Mouse (Mus musculus): ENCODE results near the gene Adamtsl1. TPM values are rescaled to one million over a fixed set of nuclear protein-coding genes. Genes with fewer than 3 reads are reported as not detected.
A peak's percentile ranks its signal among the peaks of the same experiment; 100 is the strongest.

Adamtsl1 gene
- total and polyA plus RNA-seq, 2 experiments from 2014 or later, result 4.2 to 12.6 TPM

- WGBS, result 54% methylated on average over 12 of the region's 12 CpGs
- no peak overlapping the region for H3K27ac ChIP-seq (ENCODE audit: low read depth, low read length)
These were observed 775.7 kb downstream of the Adamtsl1 start for GRCm38 (mm10) chr4:86289511-86290273.

GRCm38 (mm10) chr4:86294828-86295251 is 780.9 kb downstream of the Adamtsl1 start:
- H3K27me3 ChIP-seq (ENCODE audit: insufficient read depth, low read length), result no peaks in the 10 kb centered on the region
- H3K4me2 ChIP-seq (ENCODE audit: low read depth), result no peak overlapping the region
- H3K9me3 ChIP-seq (ENCODE audit: low read length), result no peaks in the 10 kb centered on the region
- H3K36me3 ChIP-seq (ENCODE audit: insufficient read depth), result no peaks in the 10 kb centered on the region
- no peaks in the 10 kb centered on the region for H3K4me1 ChIP-seq (ENCODE audit: insufficient read depth)
- WGBS, result 21% methylated on average over 2 of the region's 2 CpGs
- no peak for TF ChIP-seq CTCF (IDR thresholded peaks at IDR 0.05; ENCODE audit: low read depth)
- no peak overlapping the region for H3K9ac ChIP-seq
- ATAC-seq (0 out of 2 replicates have a peak, but pooled peaks have one; percentile 38), DNase-seq (no peak)
- no peak overlapping the region for H3K4me3 ChIP-seq (ENCODE audit: low read depth, low read length)
- no peak overlapping the region for H3K27ac ChIP-seq (ENCODE audit: low read depth, low read length)

More at GRCm38 (mm10) chr4:86289511-86290273, 775.7 kb downstream of the Adamtsl1 start:
- no peak overlapping the region for H3K4me2 ChIP-seq (ENCODE audit: low read depth)
- ATAC-seq, result no peak
- H3K36me3 ChIP-seq (ENCODE audit: insufficient read depth), result no peaks in the 10 kb centered on the region
- no peak overlapping the region for H3K9ac ChIP-seq
- H3K9me3 ChIP-seq (ENCODE audit: low read length), result no peaks in the 10 kb centered on the region
- H3K4me3 ChIP-seq (ENCODE audit: low read depth, low read length), result no peak overlapping the region
- H3K4me1 ChIP-seq (ENCODE audit: insufficient read depth), result no peaks in the 10 kb centered on the region
- TF ChIP-seq CTCF (IDR thresholded peaks at IDR 0.05; ENCODE audit: low read depth), result no peak
- H3K27me3 ChIP-seq (ENCODE audit: insufficient read depth, low read length), result no peaks in the 10 kb centered on the region
- no peak for DNase-seq

DNA sequence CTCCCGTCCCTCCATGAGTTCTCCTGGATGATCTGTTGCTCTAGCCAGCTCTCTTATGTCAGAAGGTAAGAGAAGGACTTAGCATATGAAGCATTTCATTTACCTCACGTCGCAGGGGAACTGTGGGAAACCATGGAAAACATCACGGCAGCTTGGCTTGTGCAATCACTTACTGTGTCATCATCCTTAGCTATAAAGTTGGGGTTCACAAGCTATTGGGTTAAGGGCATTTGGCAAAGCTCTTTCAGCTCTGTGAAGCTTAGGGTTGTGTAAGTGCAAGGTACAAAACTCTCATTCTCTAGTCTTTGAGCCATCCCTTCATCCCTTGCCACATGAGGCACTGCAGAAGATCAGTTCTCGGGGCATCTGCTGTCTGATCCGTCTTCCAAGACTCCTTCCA is 787.5 kb downstream of the Adamtsl1 start:
- H3K9me3 ChIP-seq (ENCODE audit: low read length), result no peaks in the 10 kb centered on the region
- TF ChIP-seq CTCF (IDR thresholded peaks at IDR 0.05; ENCODE audit: low read depth), result no peak
- no peak overlapping the region for H3K27ac ChIP-seq (ENCODE audit: low read depth, low read length)
- H3K4me2 ChIP-seq (ENCODE audit: low read depth), result no peak overlapping the region
- ATAC-seq (no peak), DNase-seq (no peak)
- no peaks in the 10 kb centered on the region for H3K27me3 ChIP-seq (ENCODE audit: insufficient read depth, low read length)
- no peak overlapping the region for H3K4me3 ChIP-seq (ENCODE audit: low read depth, low read length)
- no peaks in the 10 kb centered on the region for H3K4me1 ChIP-seq (ENCODE audit: insufficient read depth)
- H3K9ac ChIP-seq, result no peak overlapping the region
- 92% methylated on average over 6 of the region's 6 CpGs for WGBS
- H3K36me3 ChIP-seq (ENCODE audit: insufficient read depth), result no peaks in the 10 kb centered on the region

GRCm38 (mm10) chr4:86302095-86302494 is 788.1 kb downstream of the Adamtsl1 start:
- H3K4me1 ChIP-seq (ENCODE audit: insufficient read depth), result no peaks in the 10 kb centered on the region
- TF ChIP-seq CTCF (IDR thresholded peaks at IDR 0.05; ENCODE audit: low read depth), result no peak
- no peaks in the 10 kb centered on the region for H3K27me3 ChIP-seq (ENCODE audit: insufficient read depth, low read length)
- WGBS, result 76% methylated on average over 4 of the region's 4 CpGs
- no peak for ATAC-seq
- H3K9ac ChIP-seq, result no peak overlapping the region
- H3K27ac ChIP-seq (ENCODE audit: low read depth, low read length), result no peak overlapping the region
- no peak for DNase-seq
- H3K4me3 ChIP-seq (ENCODE audit: low read depth, low read length), result no peak overlapping the region
- H3K4me2 ChIP-seq (ENCODE audit: low read depth), result no peak overlapping the region
- no peaks in the 10 kb centered on the region for H3K9me3 ChIP-seq (ENCODE audit: low read length)
- no peaks in the 10 kb centered on the region for H3K36me3 ChIP-seq (ENCODE audit: insufficient read depth)

DNA sequence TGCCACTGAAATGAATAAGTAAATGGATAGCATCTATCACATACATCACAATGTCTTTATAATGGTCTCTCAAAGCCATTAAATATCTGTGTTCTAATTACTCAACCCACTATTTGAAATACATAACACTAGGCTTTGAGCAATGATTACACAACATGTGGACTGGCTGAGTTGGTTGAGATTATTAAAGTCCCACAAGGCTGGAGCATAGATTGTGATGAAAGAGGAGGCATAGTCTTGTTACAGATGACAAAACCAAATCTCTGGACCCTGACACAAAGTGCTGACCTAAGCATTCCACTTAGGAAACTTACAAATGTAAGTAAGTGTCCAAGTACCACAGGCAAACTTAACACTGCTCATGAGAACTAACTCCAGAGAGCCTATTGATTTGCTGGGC is 792.8 kb downstream of the Adamtsl1 start:
- Histone ChIP-seq H3K36me3 (ENCODE audit: insufficient read depth) (no peaks in the 10 kb centered on the region), H3K4me3 (ENCODE audit: low read depth, low read length) (no peak overlapping the region), H3K4me2 (ENCODE audit: low read depth) (no peak overlapping the region), H3K27ac (ENCODE audit: low read depth, low read length) (no peak overlapping the region), H3K27me3 (ENCODE audit: insufficient read depth, low read length) (no peaks in the 10 kb centered on the region), H3K9ac (no peak overlapping the region), H3K4me1 (ENCODE audit: insufficient read depth) (no peaks in the 10 kb centered on the region), H3K9me3 (ENCODE audit: low read length) (no peaks in the 10 kb centered on the region)
- no peak for TF ChIP-seq CTCF (IDR thresholded peaks at IDR 0.05; ENCODE audit: low read depth)
- DNase-seq, result no peak
- ATAC-seq, result no peak

DNA sequence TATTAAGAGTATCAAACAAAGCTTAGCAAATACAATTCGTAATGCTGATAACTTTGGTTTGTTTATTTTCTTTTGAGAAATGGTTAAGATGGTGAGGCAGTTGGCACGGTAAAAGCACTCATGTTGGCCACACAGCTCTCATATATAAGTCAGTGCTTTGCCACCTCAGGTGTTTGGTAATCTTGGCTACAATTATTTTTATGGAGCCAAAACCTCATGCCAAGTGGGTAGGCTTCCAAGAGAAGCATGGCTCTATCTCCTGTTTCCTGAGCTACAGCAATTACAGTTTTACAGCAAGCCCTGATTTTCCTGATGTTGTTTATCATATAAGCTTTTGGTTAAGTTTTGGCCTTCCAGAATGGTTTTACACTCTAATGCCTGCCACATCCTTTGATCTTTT is 795.2 kb downstream of the Adamtsl1 start:
- DNase-seq (no peak), ATAC-seq (no peak)
- WGBS, result 72% methylated on average over 2 of the region's 2 CpGs
- Histone ChIP-seq H3K4me2 (ENCODE audit: low read depth) (no peak overlapping the region), H3K27ac (ENCODE audit: low read depth, low read length) (no peak overlapping the region), H3K27me3 (ENCODE audit: insufficient read depth, low read length) (no peaks in the 10 kb centered on the region), H3K9ac (no peak overlapping the region), H3K4me3 (ENCODE audit: low read depth, low read length) (no peak overlapping the region), H3K36me3 (ENCODE audit: insufficient read depth) (no peaks in the 10 kb centered on the region), H3K9me3 (ENCODE audit: low read length) (no peaks in the 10 kb centered on the region), H3K4me1 (ENCODE audit: insufficient read depth) (no peaks in the 10 kb centered on the region)
- TF ChIP-seq CTCF (IDR thresholded peaks at IDR 0.05; ENCODE audit: low read depth), result no peak

DNA sequence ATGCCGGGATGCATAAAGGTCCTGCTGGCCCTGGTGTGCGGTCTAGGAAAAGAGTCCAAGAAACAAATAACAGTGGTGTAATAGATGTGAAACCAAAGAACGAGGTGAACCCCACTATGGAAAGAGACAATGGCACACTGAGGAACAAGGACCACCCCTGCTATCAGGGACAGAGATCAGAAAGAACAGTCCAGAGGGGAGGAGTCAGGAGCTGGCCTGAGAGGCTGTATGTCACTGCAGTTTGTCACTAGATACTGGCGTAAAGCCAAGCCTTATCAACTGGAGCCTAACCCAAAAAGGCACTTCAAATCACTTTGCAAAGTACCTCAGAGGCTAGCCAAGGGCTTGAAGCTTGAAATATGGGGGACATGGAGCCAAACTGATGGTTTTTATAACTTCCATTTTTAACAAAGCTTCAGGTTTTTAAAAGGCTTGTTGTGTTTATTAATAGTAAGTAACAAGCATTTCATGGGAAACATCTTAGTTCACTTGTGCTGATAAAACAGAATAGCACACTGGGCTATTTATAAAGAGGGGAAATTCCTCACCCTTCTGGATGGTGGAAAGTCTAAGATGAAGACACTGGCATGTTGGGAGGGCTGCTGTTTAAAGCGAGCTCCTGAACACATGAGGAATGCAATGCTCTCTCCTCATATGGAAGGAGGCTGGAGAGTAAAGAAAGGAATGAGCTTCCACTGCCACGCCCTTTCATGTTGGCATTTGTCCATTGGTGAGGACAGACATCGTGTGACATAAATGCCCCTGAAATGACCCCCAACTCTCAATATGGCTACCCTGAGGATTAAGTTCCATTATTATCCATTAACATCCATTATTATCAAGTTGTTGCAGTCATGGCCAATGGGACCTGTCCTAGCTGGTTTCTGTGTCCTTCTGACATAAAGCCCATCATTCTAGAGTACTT is 797.1 kb downstream of the Adamtsl1 start:
- Histone ChIP-seq H3K9me3 (ENCODE audit: low read length) (no peaks in the 10 kb centered on the region), H3K4me2 (ENCODE audit: low read depth) (no peak overlapping the region), H3K9ac (no peak overlapping the region), H3K4me3 (ENCODE audit: low read depth, low read length) (no peak overlapping the region), H3K27ac (ENCODE audit: low read depth, low read length) (no peak overlapping the region), H3K27me3 (ENCODE audit: insufficient read depth, low read length) (no peaks in the 10 kb centered on the region), H3K4me1 (ENCODE audit: insufficient read depth) (no peaks in the 10 kb centered on the region), H3K36me3 (ENCODE audit: insufficient read depth) (no peaks in the 10 kb centered on the region)
- DNase-seq (no peak), ATAC-seq (no peak)
- WGBS, result 68% methylated on average over 7 of the region's 7 CpGs
- TF ChIP-seq CTCF (IDR thresholded peaks at IDR 0.05; ENCODE audit: low read depth), result no peak

Measured in forebrain, postnatal 0 days (tissue).